Mouse (Mus musculus): ENCODE results near the gene Gm43064. TPM values are rescaled to one million over a fixed set of nuclear protein-coding genes. Genes with fewer than 3 reads are reported as not detected.
"Not testable (repeated sequence)": the region's sequence is repeated elsewhere in the genome, so short reads cannot be mapped to it uniquely, and the experiment has no call there.

Gm43064 gene
- total RNA-seq, 2 experiments from 2014 or later: not detected

DNA sequence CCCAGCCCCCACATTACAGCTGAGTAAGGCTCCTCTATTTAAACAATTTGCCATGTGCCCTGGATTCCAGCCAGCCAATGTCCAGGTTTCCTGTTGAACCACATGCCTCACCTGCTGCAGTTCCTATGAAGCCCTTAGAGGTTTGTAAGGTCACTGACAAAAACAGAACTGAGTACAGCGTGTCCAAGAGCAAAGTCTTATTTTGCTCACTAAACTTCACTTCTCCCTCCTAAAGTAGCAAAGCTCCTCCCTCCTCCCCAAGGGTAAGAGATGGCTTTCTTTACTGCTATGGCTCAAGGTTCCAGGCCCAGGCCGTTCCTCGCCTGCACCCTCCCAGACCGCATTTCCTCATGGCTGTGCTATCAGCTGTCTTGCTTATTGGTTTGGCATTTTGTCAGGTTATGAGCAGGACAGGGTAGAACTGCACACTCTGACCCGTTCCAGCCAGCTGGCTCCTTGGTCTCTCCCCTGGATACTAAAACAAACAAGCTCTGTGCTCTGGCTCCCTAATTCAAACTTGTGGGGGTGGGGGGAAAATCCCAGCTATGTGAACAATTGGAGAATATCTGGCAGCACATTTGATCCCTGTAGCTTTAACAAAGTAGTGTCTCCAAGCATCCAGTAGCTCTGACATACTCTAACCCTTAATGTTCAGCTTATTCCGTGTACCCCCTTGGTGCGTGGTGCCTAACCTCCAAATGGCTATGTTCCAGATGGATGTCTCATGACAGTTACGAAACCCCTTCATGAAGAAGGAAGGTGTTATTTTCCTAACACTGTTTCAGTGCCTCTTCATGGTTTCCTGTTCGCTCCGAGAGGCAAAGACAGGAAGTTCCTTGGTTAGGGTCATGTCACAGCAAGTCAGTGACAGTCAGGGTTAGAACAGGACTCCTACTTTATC is 7.5 kb upstream of the Gm43064 start:
- DNase-seq: peak; percentile 49

DNA sequence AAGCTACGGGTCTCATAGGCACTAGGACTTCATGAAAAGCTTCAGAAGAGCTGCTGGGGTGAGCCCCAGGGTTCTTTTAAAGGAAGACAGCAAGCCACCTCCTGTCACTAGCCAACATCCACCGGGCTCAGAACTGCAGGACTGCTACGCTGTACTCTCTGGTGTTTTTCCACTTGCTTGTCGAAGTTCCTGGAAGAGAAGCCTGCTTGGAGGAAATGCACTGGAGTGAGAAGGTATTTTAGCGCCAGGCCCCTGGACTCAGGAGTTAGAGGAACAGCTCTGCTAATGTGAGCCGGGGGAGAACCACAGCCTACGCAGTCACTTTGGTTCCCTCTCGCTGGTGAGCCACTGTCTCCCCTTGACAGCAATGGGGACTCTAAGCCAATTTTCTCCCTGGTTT is 6.5 kb upstream of the Gm43064 start:
- DNase-seq: no peak

DNA sequence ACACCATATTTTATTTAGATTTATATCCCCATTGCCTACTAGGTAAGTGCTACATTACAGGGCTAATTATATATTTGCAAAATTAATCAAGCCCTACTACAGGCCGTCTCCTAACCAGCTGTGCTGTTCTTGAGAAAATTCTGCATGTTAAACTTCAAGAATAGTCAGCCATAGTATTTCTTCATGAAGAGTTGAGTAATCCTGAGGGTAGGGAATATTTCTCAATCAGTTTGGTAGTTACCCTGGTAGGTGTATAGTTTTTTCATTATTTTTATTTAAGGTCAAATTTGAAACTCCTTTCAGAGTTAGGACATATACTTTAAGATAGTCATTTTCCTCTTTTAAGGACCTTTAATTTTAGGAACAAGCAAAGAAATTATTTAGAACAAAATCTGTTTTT is 3.7 kb upstream of the Gm43064 start:
- no peak for DNase-seq

DNA sequence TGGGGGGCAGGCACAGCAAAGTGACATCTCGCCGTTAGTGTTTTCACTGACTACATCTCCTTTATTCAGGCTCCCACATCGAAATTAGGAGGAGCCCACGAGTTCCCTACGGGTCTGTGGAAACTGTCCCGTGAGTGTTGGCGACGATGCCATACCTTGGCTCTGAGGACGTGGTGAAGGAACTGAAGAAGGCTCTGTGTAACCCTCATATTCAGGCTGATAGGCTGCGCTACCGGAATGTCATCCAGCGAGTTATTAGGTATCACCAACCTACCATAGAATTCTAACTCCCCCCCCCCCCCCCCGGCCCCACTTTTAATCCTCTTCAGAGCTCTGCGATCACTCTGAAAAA is 402 bp downstream of the Gm43064 start:
- DNase-seq: no peak

- no peak for DNase-seq
Measured at GRCm38 (mm10) chr3:103810967-103811366, 1.6 kb downstream of the Gm43064 start.

DNA sequence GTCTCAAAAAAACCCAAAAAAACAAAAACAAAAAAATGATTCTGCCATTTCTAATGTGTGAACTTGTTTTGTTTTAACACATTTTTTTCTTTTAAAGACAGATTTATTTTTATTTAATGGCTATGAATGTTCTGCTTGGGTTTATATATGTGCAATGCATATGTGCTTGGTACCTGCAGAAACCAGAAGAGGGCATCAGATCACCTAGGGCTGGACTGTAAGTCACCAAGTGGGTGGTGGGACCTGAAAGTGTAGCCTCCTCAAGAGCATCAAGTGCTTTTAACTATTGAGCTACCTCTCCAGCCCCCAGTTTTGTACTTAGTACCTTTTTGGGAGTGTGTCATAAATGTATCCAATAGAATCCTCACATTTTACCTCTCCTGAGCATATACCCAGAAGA is 18.2 kb downstream of the Gm43064 start:
- no peak for DNase-seq

DNA sequence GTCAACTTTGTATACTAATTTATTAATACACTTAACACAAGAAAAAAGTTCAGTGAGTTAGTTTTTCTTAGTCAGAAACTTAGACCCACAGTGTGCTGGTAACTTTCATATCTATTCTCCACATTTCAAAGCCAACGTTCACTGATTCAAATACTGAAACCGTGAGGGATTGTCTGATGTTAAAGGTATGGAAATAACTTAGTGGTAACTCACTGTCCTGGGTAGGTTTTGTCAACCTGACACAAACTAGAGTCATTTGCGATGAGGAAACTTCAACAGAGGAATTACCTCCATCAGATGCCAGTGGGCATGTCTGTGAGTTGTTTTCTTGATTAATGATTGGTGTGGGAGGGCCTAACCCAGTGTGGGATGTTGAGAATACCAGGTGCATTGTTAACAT is 19.7 kb downstream of the Gm43064 start:
- no peak for DNase-seq

DNA sequence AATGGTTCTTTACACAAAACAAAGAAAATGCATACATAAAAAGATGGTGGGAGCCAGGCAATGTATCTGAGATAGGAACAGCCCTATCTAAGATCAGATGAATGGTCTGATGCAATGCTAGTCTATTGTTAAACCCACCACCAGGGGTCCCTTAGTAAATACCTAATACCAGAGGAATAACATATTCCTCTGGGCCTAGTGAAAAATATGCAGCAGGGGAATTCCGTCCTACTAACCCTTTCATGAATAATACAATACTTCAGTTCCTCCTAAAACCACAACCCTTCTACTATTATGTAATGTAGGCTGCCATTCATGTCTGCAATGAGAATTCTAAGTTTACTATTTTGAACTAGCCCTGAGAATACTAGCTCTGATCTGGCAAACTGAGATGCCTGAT is 21.3 kb downstream of the Gm43064 start:
- DNase-seq: not testable (repeated sequence)

DNA sequence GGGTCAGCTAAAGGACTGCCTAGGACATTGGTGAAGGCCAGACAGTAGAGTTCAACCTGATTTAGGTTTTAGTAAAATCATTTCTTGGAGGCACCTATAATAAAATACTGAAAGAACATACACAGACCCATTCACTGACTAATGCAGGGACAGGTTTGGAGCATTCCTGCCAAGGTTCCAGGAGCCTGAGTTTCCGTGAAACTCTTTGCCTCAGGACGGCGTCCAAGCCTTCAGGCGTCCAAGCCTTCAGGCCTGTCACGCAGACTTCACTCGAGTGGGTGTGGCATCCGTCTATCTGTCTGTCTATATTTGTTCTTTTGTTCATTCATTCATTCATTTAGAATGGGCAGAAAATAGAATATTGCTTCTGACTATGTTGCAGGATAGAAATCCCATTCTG is 21.8 kb downstream of the Gm43064 start:
- DNase-seq: no peak

GRCm38 (mm10) chr3:103832426-103832825 is 23.1 kb downstream of the Gm43064 start, which contains the start of gene Bcl2l15:
Bcl2l15 (plus strand) TSS chr3:103832601.
- DNase-seq: no peak

DNA sequence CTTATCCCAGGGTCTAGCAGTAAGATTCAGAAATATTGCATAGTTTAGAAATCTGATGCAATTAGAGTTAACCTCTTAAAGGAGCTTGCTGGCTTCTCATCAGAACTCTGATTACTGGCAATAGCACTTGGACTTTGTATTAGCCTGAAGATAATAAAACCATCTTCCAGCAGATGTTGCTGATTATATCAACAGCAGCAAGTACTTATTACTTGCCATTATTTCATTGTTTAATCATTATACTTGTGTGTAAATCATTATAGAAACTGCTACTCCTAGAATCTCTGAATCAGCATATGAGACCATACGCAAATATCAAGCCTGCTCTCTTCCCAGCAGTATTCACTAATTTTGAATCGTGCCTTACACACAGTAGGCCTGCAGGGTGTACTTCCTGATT is 24.6 kb downstream of the Gm43064 start:
- DNase-seq: no peak

GRCm38 (mm10) chr3:103835272-103835950 is 26.0 kb downstream of the Gm43064 start:
- no peak for DNase-seq

DNA sequence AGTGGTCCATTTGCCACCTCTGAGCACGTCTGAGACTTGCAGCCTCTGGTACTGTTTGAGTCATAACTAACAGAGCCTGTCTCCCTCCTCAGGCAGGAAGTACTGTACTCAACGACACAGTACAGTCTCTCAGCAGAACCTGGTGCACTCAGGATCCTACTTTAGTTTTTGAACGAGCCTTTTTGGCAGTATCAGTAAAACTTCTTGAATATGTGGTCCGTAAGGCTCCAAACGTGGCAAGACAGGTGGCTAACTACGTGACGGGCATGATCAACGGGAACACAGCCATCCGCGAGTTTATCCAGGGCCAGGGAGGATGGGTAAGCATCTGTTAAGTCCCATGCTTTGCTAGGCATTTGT is 26.6 kb downstream of the Gm43064 start:
- DNase-seq: no peak

DNA sequence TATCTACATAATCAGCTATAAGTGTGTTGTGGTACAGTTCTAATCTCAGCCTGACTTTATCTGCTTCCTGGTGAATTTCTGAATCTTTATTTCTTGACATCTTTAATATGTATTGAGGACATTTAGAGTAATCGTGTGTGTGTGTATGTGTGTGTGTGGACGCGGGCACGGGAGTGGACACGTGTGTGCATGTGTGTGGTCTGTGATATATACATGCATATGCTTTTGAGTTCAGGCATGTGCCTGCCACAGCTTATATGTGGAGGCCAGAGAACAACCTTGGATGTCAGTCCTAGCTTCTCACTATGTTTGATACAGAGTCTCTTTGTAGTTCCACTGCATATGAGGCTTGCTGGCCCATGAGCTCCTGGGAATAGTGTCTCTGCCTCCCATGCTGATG is 27.1 kb downstream of the Gm43064 start:
- no peak for DNase-seq

DNA sequence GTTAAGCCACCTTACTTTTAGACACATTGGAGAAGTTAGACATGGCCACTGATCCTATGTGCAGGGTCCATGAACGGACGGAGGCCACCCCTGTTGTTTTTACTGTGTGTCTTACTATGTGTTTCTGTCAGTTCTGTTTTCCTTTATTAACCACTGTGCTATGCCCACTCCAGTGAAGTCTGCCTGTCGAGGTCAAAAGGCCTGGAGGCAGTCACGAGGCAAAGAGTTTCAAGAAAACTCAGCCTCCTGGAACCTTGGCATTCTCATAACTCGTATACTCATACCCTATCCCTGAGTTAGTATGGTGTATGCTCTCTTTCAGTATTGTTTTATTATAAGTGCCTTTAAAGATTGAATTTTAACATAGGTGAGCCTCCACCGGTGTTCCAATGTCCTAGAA is 30.3 kb downstream of the Gm43064 start:
- no peak for DNase-seq

DNA sequence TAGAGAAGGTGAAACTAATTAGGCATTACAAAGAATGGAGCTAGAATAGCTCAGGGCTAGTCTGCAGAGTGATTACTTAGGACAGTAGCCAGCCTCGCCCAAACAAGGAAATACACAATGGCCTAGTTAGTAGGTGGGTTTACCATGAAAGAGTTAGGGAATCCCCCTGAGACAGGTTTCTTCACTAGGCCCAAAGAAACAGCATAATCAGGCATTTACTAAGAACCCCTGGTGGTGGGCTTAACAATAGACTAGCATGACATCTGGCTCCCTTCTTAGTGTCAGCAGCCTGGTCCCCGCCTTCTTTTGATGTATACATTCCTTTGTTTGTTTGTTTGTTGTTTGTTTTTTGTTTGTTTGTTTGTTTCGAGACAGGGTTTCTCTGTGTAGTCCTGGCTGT is 30.8 kb downstream of the Gm43064 start:
- not testable (repeated sequence) for DNase-seq

DNA sequence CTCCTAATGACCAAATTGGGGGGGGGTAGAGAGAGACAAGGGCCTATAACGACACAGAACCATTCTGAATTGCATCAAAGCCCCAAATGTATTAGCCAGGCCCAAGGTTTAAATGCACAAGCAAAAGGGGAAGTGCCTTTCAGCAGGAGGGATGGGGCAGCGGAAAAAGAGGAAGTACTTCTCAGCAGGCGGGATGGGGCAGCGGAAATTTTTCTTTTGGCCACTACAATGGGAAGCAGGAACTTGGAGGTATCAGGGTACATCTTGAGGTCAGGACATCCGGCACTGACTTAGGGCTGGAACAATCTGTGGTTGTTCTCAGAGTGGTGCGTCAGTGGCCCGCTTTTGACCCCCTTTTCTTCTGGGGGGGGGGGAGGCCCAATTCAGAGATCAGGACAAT is 31.6 kb downstream of the Gm43064 start:
- DNase-seq: not testable (repeated sequence)

DNA sequence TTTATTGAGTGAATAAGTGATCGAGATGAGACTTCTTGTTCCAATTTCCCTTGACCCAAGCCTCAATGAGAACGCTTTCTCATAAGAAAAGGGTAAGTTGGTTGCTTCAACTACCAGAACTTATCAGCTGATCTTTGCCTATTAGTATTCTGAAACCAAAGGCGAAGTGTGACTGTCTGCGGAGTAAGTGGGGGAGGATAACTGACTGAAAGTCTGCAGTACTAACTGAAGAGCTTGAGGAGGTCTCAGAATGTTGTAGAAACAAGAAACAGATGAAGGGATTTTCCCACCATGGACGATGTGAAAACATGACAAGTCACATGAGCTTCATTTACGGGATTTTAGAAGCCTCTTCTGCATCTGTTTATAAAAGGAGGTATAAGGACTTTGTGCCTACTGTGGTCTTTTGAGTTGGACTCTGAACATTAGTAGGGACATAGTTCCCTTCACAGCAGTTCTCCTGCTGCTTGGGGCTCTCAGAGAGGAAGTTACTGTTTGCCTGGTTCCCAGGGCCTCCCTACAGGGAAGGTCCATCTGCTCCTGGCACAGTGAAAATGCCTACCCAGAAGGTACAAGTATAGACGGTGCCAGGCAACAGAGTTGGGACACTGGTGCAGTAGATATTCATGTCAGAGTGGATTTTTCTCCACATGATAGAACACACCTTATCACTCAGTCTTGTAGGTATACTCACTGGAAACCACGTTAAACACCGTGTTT is 41.4 kb downstream of the Gm43064 start:
- DNase-seq: no peak

GRCm38 (mm10) chr3:103851481-103851880 is 42.1 kb downstream of the Gm43064 start:
- DNase-seq: no peak

DNA sequence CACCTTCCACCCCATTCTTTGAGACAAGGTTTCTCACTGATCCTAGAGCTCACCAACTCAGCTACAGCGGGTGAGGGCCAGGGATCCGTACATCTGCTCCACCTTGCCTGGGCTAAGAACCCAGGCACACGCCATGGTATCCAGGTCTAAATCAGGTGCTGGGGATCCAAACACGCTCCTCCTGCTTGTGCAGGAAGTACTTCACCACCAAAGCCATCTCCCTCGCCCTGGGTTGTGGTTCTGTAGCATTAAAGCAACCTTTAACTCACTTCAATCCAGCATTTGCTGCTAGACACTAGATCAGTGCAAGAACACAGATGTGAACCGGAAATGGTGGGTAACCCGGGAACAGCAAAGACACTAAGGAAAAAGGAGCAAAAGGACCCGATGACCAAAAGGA is 42.5 kb downstream of the Gm43064 start:
- no peak for DNase-seq

DNA sequence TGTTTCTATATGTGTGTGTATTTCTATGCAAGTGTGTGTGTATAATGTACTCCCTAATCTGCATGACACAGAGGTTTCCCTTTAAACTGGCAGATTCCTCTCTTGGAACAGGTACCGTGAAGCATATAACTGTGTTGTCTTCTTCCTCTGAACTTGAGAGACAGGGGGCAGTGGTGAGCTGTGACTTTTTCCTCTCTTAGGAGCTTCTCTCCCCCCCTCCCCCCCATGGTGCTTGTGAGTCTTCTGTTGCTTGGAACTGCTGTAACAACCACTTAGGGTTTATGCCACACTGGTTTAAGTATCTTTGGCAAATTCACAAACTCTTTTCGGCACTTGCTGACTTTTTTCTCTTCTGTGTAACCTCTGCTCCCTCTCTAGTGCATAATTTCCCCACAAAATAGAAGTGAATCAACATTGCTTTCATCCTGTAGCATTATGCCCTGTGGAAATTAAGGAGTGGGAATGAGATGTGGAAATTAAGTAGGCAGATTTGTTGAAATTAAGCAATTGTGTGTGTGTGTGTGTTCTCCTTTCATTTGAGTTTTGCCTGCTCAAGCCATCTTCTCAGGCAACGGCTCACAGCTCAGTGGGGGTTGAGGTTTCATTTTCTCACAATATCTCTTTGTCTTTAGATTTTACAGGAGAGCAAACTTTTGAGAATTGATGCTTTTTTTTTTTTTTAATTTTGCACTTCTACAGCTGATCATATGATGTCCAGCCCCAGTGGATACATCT is 43.4 kb downstream of the Gm43064 start:
- DNase-seq: peak; percentile 16

DNA sequence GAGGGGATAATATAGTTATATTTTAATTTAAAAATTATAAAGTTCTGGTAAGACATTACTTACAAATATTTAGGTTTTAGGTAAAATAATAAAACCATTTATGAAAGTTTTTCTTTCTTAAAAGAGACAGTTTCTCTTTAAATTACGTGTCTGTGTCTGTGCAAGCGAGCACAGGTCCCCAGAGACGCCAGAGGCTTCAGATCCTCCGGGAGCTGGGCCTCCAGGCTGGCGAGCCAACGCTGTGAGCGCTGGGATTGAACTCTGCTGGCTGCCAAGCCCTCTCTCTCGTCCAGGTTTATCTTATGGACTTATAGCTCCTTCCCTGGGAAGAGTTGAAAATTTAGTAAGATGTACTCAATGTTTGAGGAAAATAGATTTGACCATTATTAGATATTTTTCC is 44.4 kb downstream of the Gm43064 start:
- no peak for DNase-seq
